Mouse (Mus musculus) hindbrain, embryonic 13.5 days (tissue): ENCODE data around the gene Tm9sf3. TPM values are rescaled to one million over a fixed set of nuclear protein-coding genes. Genes with fewer than 3 reads are reported as not detected.

Experiments used
- polyA plus RNA-seq: library from polyadenylated mRNA; unstranded; fragments of >200 nt; fragmentation: Nextera tagmentation; extraction: Ambion mirVana; gene quantifications from 2 replicates; pipeline ENCODE4 v1.2.1, GENCODE M21; 2015

The Tm9sf3 gene
- polyA plus RNA-seq, 1 experiment from 2014 or later = 99.0 TPM

Other genes with a start within 250 kb of the Tm9sf3 start
- 0.35 TPM in 1 of 2 replicates, not detected in the other for gene Dntt, start 234.7 kb downstream of the Tm9sf3 start, polyA plus RNA-seq
- not detected in 2 replicates for gene Opalin, start 186.9 kb downstream of the Tm9sf3 start, polyA plus RNA-seq
- gene Tll2, start 57.2 kb downstream of the Tm9sf3 start, polyA plus RNA-seq = 0.44 and 0.60 TPM in 2 replicates
- 2.0 and 2.2 TPM in 2 replicates for gene Pik3ap1, start 121.1 kb upstream of the Tm9sf3 start, polyA plus RNA-seq
- 26.5 and 27.9 TPM in 2 replicates for gene Lcor, start 218.6 kb upstream of the Tm9sf3 start, polyA plus RNA-seq